Mouse (Mus musculus) heart, postnatal 10 days (tissue): ENCODE results near the gene Tbc1d1. TPM values are rescaled to one million over a fixed set of nuclear protein-coding genes. Genes with fewer than 3 reads are reported as not detected.

Source experiments
- DNase-seq, 2 experiments: peaks; one replicate each; pipeline ENCODE4 v3.0.0; 2021
- intact Hi-C: fragments of 180-260 bp; cut with DNase I; formaldehyde crosslinking; loops from one replicate; pipeline ENCODE4 v1.15.1; 2025
- total RNA-seq, 2 experiments: library from RNA; stranded (reverse); gene quantifications; 2 replicates each; pipeline ENCODE4 v1.2.3; 2021

Gene Tbc1d1
- total RNA-seq, 2 experiments from 2014 or later: 33.3 to 41.1 TPM

GRCm38 (mm10) chr5:64159781-64160704 lies 3.9 kb downstream of the Tbc1d1 start:
- intact Hi-C loops: no loop called here
- DNase-seq: peak; percentile 70 to 73

GRCm38 (mm10) chr5:64160705-64161391 lies 4.7 kb downstream of the Tbc1d1 start:
- peak; percentile 15 to 36 for DNase-seq
- intact Hi-C loops: no loop called here

GRCm38 (mm10) chr5:64161917-64162316 lies 5.8 kb downstream of the Tbc1d1 start:
- intact Hi-C loops: no loop called here
- DNase-seq: no peak

GRCm38 (mm10) chr5:64162582-64162981 lies 6.5 kb downstream of the Tbc1d1 start:
- intact Hi-C loops: no loop called here

DNA sequence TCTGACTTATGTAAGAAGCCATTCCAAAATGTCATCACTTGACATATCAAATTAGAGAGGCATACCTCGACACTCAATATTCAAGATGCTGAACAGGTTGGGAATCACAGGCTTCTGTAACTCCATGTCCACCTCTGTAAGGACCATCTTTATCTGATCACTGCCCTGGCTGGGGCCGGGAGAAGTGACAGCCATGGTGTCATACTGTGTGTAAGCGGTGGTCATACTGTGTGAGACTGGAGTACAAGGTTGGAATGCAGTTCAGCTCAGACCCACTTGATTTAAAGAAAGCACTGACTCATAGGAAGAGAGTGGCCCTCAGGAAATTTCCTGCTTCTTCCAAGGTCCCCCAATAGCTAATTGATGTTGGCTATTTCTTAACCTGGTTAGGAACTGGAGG lies 8.3 kb downstream of the Tbc1d1 start:
- DNase-seq: no peak
- intact Hi-C loops: no loop called here

More at GRCm38 (mm10) chr5:64162582-64162981, 6.5 kb downstream of the Tbc1d1 start:
- DNase-seq: no peak

GRCm38 (mm10) chr5:64165826-64166225 lies 9.7 kb downstream of the Tbc1d1 start:
- DNase-seq: no peak

GRCm38 (mm10) chr5:64168990-64169540 lies 13.0 kb downstream of the Tbc1d1 start:
- intact Hi-C loops: no loop called here
- DNase-seq: no peak

More at GRCm38 (mm10) chr5:64165826-64166225, 9.7 kb downstream of the Tbc1d1 start:
- intact Hi-C loops: no loop called here

GRCm38 (mm10) chr5:64172884-64173283 lies 16.8 kb downstream of the Tbc1d1 start:
- intact Hi-C loops: no loop called here
- no peak for DNase-seq

DNA sequence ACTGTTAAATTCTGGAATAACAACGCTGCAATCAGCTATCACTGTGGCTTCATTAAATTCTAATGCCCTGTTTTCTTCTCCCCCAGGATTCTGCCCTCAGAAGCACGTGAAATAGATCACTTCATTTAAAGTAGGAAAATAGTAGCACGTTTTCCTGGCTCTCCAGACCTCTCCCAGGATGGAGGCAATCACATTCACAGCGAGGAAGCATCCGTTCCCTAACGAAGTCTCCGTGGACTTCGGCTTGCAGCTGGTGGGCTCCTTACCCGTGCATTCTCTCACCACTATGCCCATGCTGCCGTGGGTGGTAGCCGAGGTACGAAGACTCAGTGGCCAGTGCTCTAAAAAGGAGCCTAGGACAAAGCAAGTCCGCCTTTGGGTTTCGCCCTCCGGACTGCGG lies 17.2 kb downstream of the Tbc1d1 start:
- intact Hi-C loops: no loop called here
- DNase-seq: no peak

DNA sequence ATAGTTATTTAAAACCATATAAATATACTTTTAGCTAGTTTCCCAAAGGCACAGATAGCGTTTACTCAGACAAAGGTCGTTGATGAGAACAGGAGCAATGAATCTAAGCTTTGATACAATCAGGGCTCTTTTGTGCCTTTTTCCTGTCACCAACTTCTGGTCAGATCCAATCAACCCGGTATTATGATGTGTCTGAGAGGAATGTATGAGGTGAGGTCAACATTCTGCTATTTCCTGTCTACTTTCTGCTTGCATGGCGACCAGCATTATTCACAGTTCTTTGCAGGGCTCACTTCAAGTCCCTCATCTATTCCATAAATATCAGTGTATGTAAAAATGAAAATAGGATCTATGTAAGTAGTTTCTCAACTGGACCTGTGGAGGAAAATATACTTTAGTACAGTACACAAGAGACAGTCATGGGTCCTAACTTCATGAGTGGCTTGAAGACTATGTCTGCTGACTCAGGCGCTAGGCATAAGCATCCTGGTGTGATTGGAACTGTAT lies 18.4 kb downstream of the Tbc1d1 start:
- no peak for DNase-seq

DNA sequence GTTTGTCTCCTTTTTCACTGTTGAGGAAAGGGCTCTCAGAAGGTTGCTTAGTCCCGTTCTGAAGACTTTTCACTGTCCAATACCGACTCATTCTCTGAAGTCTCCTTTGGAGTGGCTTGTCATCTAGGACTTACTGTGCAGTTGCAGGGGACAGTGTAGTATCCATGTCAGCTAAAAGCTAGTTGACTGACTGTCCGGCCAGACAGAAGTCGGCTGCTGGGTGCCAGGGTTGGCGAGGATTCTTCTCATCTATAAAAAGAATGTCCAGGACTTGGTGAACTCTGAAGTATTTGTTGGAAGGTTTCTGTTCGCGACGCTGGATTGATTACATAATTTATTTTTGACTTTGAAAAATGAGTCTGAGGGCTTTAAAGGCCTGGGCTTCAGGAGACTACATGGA lies 24.4 kb downstream of the Tbc1d1 start:
- DNase-seq: no peak
- intact Hi-C loops: no loop called here

More for the DNA sequence above, 18.4 kb downstream of the Tbc1d1 start:
- intact Hi-C loops: no loop called here

DNA sequence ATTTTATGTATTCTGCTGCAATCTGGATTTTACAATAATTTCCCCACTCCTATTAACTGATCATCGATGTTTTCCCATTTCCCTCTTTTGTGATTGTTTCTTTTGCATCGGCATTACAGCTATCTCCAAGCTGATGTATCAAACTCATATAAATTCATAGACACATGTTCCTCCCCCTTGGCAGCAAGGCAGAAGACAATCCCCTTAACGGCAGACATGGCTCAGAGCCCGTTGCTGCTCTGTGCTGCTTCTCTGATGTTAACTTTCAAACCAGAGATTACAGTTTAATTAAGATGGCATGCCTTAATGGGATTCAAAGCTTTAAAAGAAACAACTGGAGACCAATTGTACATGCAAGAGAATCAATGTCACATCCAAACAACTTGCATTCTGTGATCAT lies 27.6 kb downstream of the Tbc1d1 start:
- DNase-seq: no peak
- intact Hi-C loops: no loop called here

GRCm38 (mm10) chr5:64185257-64185656 lies 29.2 kb downstream of the Tbc1d1 start:
- DNase-seq: no peak
- intact Hi-C loops: no loop called here

DNA sequence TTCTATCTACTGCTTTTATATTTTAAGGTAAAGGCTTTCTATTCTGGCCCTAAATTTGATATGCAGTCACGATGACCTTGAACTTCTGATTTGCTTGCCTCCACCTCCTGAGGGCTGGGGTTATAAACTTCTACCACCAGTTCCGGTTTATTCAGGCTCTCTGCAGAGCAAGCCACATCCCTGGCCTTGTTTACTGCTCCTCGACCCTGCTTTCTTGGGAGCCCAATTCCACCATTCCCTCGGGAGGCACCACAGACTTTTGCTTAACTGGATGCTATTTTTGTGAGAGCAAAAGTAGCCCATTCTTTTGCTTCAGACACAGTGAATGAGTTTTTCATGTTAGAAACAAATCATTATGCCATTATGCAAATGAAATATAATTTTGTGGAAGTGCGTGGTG lies 30.5 kb downstream of the Tbc1d1 start:
- no peak for DNase-seq
- intact Hi-C loops: no loop called here

GRCm38 (mm10) chr5:64188083-64188648 lies 32.1 kb downstream of the Tbc1d1 start:
- DNase-seq: no peak
- intact Hi-C loops: no loop called here

GRCm38 (mm10) chr5:64190892-64191291 lies 34.8 kb downstream of the Tbc1d1 start:
- intact Hi-C loops: no loop called here
- no peak for DNase-seq

DNA sequence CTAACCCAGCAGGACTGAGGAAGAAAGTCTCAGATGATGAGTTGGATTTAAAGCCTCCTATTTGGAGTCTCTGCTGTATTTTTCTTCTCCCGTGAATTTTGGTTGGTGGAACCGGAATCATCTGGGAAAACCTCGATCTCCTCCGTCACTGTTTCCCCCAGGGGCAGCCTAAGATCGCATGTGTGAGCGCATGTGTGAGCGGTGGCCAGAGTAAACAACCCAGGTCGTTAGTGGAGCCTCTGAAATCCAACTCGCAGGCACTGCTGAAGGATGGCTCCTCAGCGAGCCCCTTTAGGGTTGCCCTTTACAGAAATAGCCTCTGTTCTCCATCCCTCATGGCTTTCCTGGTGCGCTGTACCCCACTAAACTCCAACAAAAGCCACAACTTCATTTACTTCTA lies 37.2 kb downstream of the Tbc1d1 start:
- intact Hi-C loops: no loop called here
- DNase-seq: peak in 1 of 2 experiments; percentile 47

GRCm38 (mm10) chr5:64196250-64196865 lies 40.3 kb downstream of the Tbc1d1 start:
- intact Hi-C loops: no loop called here
- no peak for DNase-seq

DNA sequence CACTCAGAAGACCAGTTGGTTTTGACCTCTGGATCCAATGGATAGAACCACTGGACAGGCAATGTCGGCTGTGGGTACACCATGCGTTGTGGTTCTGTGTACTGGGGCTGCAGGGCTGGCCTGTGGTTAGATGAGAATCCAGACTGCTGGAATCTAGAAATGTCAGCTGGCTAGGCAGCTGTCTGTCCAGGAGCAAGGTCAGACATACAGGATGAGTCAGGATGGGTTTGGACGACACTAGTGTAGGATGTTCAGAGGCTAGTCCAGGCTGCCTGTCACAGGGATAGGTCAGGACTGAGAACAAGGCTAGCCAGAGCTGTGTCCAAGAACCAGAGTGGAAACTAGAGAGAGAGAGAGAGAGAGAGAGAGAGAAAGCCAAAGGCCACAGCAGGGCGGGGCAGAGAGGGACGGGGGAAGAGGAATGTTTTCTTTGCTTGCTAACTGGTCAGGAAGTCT lies 40.8 kb downstream of the Tbc1d1 start:
- intact Hi-C loops: no loop called here

DNA sequence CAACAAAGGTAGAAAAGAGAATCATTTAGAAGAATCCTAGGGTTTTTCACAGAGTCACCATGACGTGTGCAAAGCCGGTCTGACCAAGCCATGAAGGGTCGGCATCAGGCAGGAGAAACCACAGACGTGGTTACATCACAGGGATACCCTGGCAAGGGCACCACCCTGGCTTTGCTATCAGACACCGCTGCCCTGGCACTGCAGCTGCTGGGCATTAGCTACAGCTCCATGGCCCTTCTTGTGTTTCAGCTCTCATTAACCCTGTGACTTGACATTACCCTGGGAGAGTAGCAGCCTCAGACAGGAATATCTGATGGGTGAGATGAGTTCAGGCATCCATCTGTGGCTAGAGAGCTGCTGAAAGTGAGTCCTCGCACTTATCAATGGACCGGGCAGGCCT lies 42.5 kb downstream of the Tbc1d1 start:
- intact Hi-C loops: no loop called here
- no peak for DNase-seq

More for the DNA sequence above, 40.8 kb downstream of the Tbc1d1 start:
- no peak for DNase-seq
